Mouse (Mus musculus): ENCODE measurements around the gene Il17rc. TPM values are rescaled to one million over a fixed set of nuclear protein-coding genes. Genes with fewer than 3 reads are reported as not detected.
A peak's percentile ranks its signal among the peaks of the same experiment; 100 is the strongest.

The Il17rc gene
- polyA plus RNA-seq, 1 experiment from 2014 or later: 3.2 TPM

GRCm38 (mm10) chr6:113508947-113509280 lies 37.7 kb downstream of the Il17rc start:
- WGBS: 40% methylated on average over 5 of the region's 5 CpGs
- no peak overlapping the region for H3K27ac ChIP-seq (ENCODE audit: low read depth, low read length)
- DNase-seq (ENCODE audit: low spot score) (no peak), ATAC-seq (ENCODE audit: low FRiP score) (no peak)
- no peaks in the 10 kb centered on the region for H3K4me1 ChIP-seq (replicated peaks; ENCODE audit: control insufficient read depth, insufficient read depth, low read length)
- H3K4me2 ChIP-seq (replicated peaks; ENCODE audit: low read depth, low read length): no peak overlapping the region
- H3K9me3 ChIP-seq (ENCODE audit: control insufficient read depth, low read length): no peaks in the 10 kb centered on the region
- no peak overlapping the region for H3K9ac ChIP-seq (ENCODE audit: low read depth, low read length)
- no peak overlapping the region for H3K4me3 ChIP-seq (ENCODE audit: low read depth, low read length)
- H3K36me3 ChIP-seq (ENCODE audit: control insufficient read depth, insufficient read depth, low read length): no peaks in the 10 kb centered on the region
- no peaks in the 10 kb centered on the region for H3K27me3 ChIP-seq (ENCODE audit: control insufficient read depth, insufficient read depth, low read length)

DNA sequence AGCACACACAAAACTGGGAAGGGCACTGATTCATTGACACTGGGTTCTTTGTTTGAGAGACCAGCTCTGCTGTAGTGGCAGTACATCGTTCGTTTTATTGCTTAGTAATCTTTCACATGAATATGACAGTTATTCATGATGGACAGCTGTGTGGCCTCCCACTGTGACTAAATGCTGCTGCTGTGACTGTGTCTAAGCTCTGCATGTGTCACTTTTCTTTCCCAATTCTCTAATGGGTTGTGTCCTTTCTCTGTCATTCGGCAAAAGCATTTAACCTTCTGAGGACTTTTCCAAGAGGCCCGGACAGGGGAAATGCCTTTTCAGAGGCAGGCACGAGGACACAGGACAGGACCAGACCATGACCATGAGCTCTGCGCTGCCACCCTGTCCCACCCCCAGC lies 42.7 kb downstream of the Il17rc start:
- no peaks in the 10 kb centered on the region for H3K4me1 ChIP-seq (replicated peaks; ENCODE audit: control insufficient read depth, insufficient read depth, low read length)
- WGBS: 91% methylated on average over 6 of the region's 6 CpGs
- H3K36me3 ChIP-seq (ENCODE audit: control insufficient read depth, insufficient read depth, low read length): peaks cover 15% of the 10 kb centered on the region; the same call in 1 of the 2 replicates
- H3K4me2 ChIP-seq (replicated peaks; ENCODE audit: low read depth, low read length): no peak overlapping the region
- no peak overlapping the region for H3K4me3 ChIP-seq (ENCODE audit: low read depth, low read length)
- DNase-seq (ENCODE audit: low spot score): no peak
- H3K27ac ChIP-seq (ENCODE audit: low read depth, low read length): no peak overlapping the region
- no peak for ATAC-seq (ENCODE audit: low FRiP score)
- no peaks in the 10 kb centered on the region for H3K27me3 ChIP-seq (ENCODE audit: control insufficient read depth, insufficient read depth, low read length)
- no peak overlapping the region for H3K9ac ChIP-seq (ENCODE audit: low read depth, low read length)
- no peaks in the 10 kb centered on the region for H3K9me3 ChIP-seq (ENCODE audit: control insufficient read depth, low read length)

DNA sequence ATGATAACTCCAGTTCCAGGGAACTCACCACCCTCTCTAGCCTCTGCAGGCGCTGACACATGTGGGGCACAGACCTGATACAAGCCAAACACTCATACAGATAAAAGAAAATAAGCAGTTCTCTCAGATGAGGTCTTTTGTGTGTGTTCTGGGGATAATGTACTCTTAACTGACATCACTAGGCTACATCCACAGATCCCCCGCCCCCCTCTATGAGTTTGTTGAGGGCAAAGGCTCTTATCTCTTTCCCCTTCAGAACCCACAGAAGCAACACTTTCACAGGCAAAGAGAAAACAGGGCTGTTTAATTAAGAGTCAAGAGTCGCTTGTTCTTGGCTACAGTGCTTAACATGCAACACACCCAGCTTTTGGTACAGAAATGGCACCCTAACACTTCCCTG lies 43.4 kb downstream of the Il17rc start:
- no peak for ATAC-seq (ENCODE audit: low FRiP score)
- 96% methylated on average over 3 of the region's 3 CpGs for WGBS
- Histone ChIP-seq H3K4me1 (replicated peaks; ENCODE audit: control insufficient read depth, insufficient read depth, low read length) (no peaks in the 10 kb centered on the region), H3K4me3 (ENCODE audit: low read depth, low read length) (no peak overlapping the region), H3K9ac (ENCODE audit: low read depth, low read length) (no peak overlapping the region), H3K27me3 (ENCODE audit: control insufficient read depth, insufficient read depth, low read length) (no peaks in the 10 kb centered on the region), H3K36me3 (ENCODE audit: control insufficient read depth, insufficient read depth, low read length) (peaks cover 15% of the 10 kb centered on the region; the same call in 1 of the 2 replicates), H3K9me3 (ENCODE audit: control insufficient read depth, low read length) (no peaks in the 10 kb centered on the region), H3K27ac (ENCODE audit: low read depth, low read length) (no peak overlapping the region), H3K4me2 (replicated peaks; ENCODE audit: low read depth, low read length) (no peak overlapping the region)
- DNase-seq (ENCODE audit: low spot score): no peak

DNA sequence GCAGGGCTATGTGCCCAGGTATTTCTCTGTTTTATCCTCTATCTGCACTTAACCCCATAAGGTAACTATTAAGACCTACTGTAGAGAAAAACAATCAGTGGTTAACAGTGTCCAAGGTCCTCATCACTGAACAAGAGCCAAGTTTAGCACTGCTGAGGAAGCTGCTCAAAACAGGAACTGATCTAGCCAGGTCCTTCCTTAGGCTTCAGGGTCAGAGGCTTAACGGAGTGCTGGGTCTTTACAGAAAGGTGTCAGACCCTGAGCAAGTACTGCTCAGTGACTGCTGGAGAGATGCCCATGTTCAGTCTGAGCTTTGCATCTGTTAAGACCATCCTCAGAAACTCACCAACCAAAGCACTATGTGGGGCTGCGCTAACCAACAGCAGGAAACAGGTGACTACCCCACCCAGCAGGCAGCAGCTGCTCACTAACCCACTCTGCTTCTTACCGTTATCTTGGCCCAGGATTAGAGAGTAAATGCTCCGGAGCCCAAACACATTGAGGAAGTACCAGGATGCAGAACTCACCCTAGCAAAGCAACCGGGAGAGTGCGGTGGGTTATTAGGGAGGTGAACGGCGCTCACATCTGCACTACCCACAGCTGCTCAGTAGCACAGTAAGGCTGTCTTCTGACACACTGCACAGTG lies 46.3 kb downstream of the Il17rc start:
- ATAC-seq (ENCODE audit: low FRiP score) (no peak), DNase-seq (ENCODE audit: low spot score) (no peak)
- no peak overlapping the region for H3K27ac ChIP-seq (ENCODE audit: low read depth, low read length)
- H3K9me3 ChIP-seq (ENCODE audit: control insufficient read depth, low read length): no peaks in the 10 kb centered on the region
- H3K9ac ChIP-seq (ENCODE audit: low read depth, low read length): no peak overlapping the region
- H3K4me3 ChIP-seq (ENCODE audit: low read depth, low read length): no peak overlapping the region
- H3K36me3 ChIP-seq (ENCODE audit: control insufficient read depth, insufficient read depth, low read length): peaks cover 18% of the 10 kb centered on the region; the same call in 1 of the 2 replicates
- H3K4me1 ChIP-seq (replicated peaks; ENCODE audit: control insufficient read depth, insufficient read depth, low read length): no peaks in the 10 kb centered on the region
- 95% methylated on average over 8 of the region's 8 CpGs for WGBS
- H3K27me3 ChIP-seq (ENCODE audit: control insufficient read depth, insufficient read depth, low read length): no peaks in the 10 kb centered on the region
- no peak overlapping the region for H3K4me2 ChIP-seq (replicated peaks; ENCODE audit: low read depth, low read length)

- 68% methylated on average over 1 of the region's 1 CpGs for WGBS
- Histone ChIP-seq H3K27ac (ENCODE audit: low read depth, low read length) (no peak overlapping the region), H3K9me3 (ENCODE audit: control insufficient read depth, low read length) (no peaks in the 10 kb centered on the region), H3K27me3 (ENCODE audit: control insufficient read depth, insufficient read depth, low read length) (no peaks in the 10 kb centered on the region), H3K4me2 (replicated peaks; ENCODE audit: low read depth, low read length) (no peak overlapping the region), H3K9ac (ENCODE audit: low read depth, low read length) (no peak overlapping the region), H3K36me3 (ENCODE audit: control insufficient read depth, insufficient read depth, low read length) (peaks cover 3% of the 10 kb centered on the region; the same call in 1 of the 2 replicates), H3K4me3 (ENCODE audit: low read depth, low read length) (no peak overlapping the region), H3K4me1 (replicated peaks; ENCODE audit: control insufficient read depth, insufficient read depth, low read length) (no peaks in the 10 kb centered on the region)
- DNase-seq (ENCODE audit: low spot score) (no peak), ATAC-seq (ENCODE audit: low FRiP score) (no peak)
Observed at GRCm38 (mm10) chr6:113522310-113522709, 51.1 kb downstream of the Il17rc start.

DNA sequence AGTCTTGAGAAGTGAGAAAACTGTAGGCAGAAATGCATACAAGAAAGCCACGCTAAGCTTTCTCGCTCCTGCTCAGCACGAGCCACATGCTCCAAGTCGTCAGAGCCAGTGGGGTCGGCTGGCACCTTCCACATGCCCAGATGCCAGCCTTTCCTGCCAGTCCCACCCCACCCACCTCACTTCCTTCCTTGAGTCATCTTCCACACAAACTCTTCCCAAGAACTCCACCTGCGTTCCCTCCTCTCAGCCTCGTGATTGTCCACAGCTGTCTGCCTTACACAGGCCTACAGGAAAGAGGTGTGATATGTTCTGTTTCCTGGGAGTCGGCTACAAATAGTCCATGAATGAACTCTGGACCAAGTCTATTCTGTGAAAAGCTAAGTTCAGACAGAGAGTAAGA lies 52.2 kb downstream of the Il17rc start:
- Histone ChIP-seq H3K27ac (ENCODE audit: low read depth, low read length) (no peak overlapping the region), H3K4me3 (ENCODE audit: low read depth, low read length) (no peak overlapping the region), H3K4me1 (replicated peaks; ENCODE audit: control insufficient read depth, insufficient read depth, low read length) (no peaks in the 10 kb centered on the region), H3K9me3 (ENCODE audit: control insufficient read depth, low read length) (no peaks in the 10 kb centered on the region), H3K36me3 (ENCODE audit: control insufficient read depth, insufficient read depth, low read length) (peaks cover 3% of the 10 kb centered on the region; the same call in 1 of the 2 replicates), H3K9ac (ENCODE audit: low read depth, low read length) (no peak overlapping the region), H3K4me2 (replicated peaks; ENCODE audit: low read depth, low read length) (no peak overlapping the region), H3K27me3 (ENCODE audit: control insufficient read depth, insufficient read depth, low read length) (no peaks in the 10 kb centered on the region)
- no peak for ATAC-seq (ENCODE audit: low FRiP score)
- 92% methylated on average over 8 of the region's 8 CpGs for WGBS
- DNase-seq (ENCODE audit: low spot score): no peak

DNA sequence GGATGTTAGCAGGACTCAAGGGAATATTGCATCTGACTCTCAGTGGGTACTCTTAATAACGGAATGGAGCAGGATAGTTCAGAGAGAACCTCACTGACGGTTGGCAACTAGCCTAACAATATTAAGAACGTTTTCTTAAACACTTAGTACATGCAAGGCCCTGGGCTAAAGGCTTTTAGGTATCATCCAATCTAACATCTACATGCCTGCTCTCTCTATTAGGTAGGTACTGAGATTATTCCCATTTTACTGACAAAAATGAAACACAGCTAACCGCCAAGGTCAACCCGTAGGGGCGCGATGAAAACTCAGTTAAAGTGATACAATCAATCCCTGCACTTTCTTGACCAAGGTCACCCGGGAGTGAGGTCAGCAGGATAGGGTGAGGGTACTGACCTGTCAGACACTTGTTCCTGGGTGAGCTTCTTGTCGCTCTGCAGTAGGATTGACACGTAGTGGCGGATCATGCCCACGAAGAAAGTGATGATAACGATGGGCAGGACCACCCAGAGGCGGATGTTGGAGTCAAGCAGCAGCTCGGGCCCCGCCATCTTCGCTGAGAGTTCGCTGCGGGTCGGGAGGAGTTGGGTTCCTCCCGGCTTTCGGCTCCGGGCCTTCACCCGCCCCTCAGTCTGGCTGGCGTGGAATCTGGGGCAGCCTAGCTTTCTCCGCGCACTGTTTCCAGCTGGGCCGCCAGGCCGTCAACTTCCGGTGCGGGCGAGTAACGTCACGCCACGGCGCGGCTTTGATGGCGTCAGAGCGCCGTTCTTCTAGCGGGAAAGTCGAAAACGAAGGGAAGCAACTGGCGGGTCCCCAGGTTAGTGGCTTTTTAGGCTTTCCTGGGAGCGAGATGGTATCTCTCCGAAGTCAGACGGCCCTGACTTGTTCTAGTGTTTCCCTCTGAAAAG lies 60.0 kb downstream of the Il17rc start, which contains the start of the genes Emc3 and Fancd2:
Gene Emc3 (minus strand): TSS at position 721 of the 908 bp plus-strand sequence.
Gene Fancd2 (plus strand): TSS at position 751 of the 908 bp plus-strand sequence.
- Histone ChIP-seq H3K9me3 (ENCODE audit: control insufficient read depth, low read length) (no peaks in the 10 kb centered on the region), H3K36me3 (ENCODE audit: control insufficient read depth, insufficient read depth, low read length) (no peaks in the 10 kb centered on the region), H3K4me2 (replicated peaks; ENCODE audit: low read depth, low read length) (peak within 1 kb of the TSS; percentile 67), H3K4me3 (ENCODE audit: low read depth, low read length) (peak within 1 kb of the TSS; percentile 91), H3K27ac (ENCODE audit: low read depth, low read length) (peak within 1 kb of the TSS; percentile 30; the same call in 1 of the 2 replicates), H3K27me3 (ENCODE audit: control insufficient read depth, insufficient read depth, low read length) (no peaks in the 10 kb centered on the region), H3K9ac (ENCODE audit: low read depth, low read length) (peak within 1 kb of the TSS; percentile 92), H3K4me1 (replicated peaks; ENCODE audit: control insufficient read depth, insufficient read depth, low read length) (peaks cover 3% of the 10 kb centered on the region; the same call in 1 of the 2 replicates)
- WGBS: under 1% methylated on average over 47 of the region's 47 CpGs
- ATAC-seq (ENCODE audit: low FRiP score) (peak; percentile 93), DNase-seq (ENCODE audit: low spot score) (peak; percentile 97)

- H3K4me3 ChIP-seq (ENCODE audit: low read depth, low read length): peak overlapping the region; percentile 91
- 9% methylated on average over 7 of the region's 7 CpGs for WGBS
- H3K9ac ChIP-seq (ENCODE audit: low read depth, low read length): peak overlapping the region; percentile 92
- DNase-seq (ENCODE audit: low spot score): peak; percentile 18
- no peaks in the 10 kb centered on the region for H3K9me3 ChIP-seq (ENCODE audit: control insufficient read depth, low read length)
- no peaks in the 10 kb centered on the region for H3K36me3 ChIP-seq (ENCODE audit: control insufficient read depth, insufficient read depth, low read length)
- ATAC-seq (ENCODE audit: low FRiP score): no peak
- H3K27me3 ChIP-seq (ENCODE audit: control insufficient read depth, insufficient read depth, low read length): no peaks in the 10 kb centered on the region
- H3K4me1 ChIP-seq (replicated peaks; ENCODE audit: control insufficient read depth, insufficient read depth, low read length): peaks cover 3% of the 10 kb centered on the region; the same call in 1 of the 2 replicates
- peak overlapping the region; percentile 67 for H3K4me2 ChIP-seq (replicated peaks; ENCODE audit: low read depth, low read length)
- H3K27ac ChIP-seq (ENCODE audit: low read depth, low read length): no peak overlapping the region
Observed at GRCm38 (mm10) chr6:113531840-113532404, 60.7 kb downstream of the Il17rc start.
